Mouse (Mus musculus): ENCODE measurements around the gene Tcp11.

DNA sequence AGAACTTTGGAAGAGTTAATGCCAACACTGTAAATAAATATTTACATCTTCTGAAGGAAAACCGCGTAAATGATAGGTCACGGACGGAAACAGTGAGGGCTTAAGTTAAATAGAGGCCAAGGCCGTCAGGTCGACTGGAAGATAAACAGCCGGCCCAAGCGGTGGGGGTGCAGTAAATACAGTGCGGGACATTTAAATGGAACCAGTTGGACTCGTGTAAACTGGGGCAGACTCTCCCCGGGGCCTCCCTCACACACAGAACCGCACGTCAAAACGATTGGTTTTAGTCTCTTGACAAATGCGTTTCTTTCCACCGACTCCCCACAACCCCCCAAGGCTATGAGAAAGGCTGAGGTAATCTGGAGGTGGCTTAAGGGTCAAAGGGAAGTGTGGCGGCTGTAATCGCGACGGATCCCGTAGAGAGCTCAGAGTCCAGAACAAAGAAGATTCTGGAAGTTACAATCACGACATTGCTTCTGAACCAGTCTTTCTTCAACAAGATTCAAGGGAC is 4.0 kb upstream of the Tcp11 start:
- no peak for TF ChIP-seq MYOG (IDR thresholded peaks at IDR 0.05; ENCODE audit: control insufficient read depth, extremely low read depth, insufficient read length)
- TF ChIP-seq CTCF (IDR thresholded peaks at IDR 0.05; ENCODE audit: control insufficient read depth, insufficient read depth, insufficient read length) = no peak
- no peak for TF ChIP-seq MAX (IDR thresholded peaks at IDR 0.05)
- no peak for TF ChIP-seq CEBPB (IDR thresholded peaks at IDR 0.05; ENCODE audit: low read depth)
- TF ChIP-seq USF1 (IDR thresholded peaks at IDR 0.05; ENCODE audit: low read depth) = no peak
- no peak for TF ChIP-seq MYOD1 (IDR thresholded peaks at IDR 0.05; ENCODE audit: control insufficient read depth, insufficient read length, low read depth)

All from C2C12 (cell line).